Mouse (Mus musculus) neural tube, embryonic 15.5 days (tissue): ENCODE data around the gene Phf3. TPM values are rescaled to one million over a fixed set of nuclear protein-coding genes. Genes with fewer than 3 reads are reported as not detected.

Experiments used
- ATAC-seq: fragments of 200-750 bp; cut with Nextera tagmentation; 2 replicates; pipeline ENCODE4 v1.8.0; 2017; ENCODE audit warnings: mild to moderate bottlenecking, moderate TSS enrichment, moderate library complexity; ENCODE audit not compliant: low FRiP score
- H3K27ac ChIP-seq: fragments of 300-500 bp; sonication (generic); replicated peaks from 2 replicates; pipeline ENCODE4 v1.5.1; 2015; ENCODE audit warnings: mild to moderate bottlenecking, inconsistent platforms
- H3K27me3 ChIP-seq: fragments of 300-500 bp; sonication (generic); replicated peaks from 2 replicates; pipeline ENCODE4 v1.6.1; 2015; ENCODE audit warnings: inconsistent platforms
- H3K36me3 ChIP-seq: fragments of 300-500 bp; sonication (generic); 2 replicates; pipeline ENCODE4 v1.6.1; 2015; ENCODE audit warnings: inconsistent platforms
- H3K4me1 ChIP-seq: fragments of 300-500 bp; sonication (generic); 2 replicates; pipeline ENCODE4 v1.6.1; 2015; ENCODE audit warnings: inconsistent platforms
- H3K4me2 ChIP-seq: fragments of 300-500 bp; sonication (generic); 2 replicates; pipeline ENCODE4 v1.6.1; 2015; ENCODE audit warnings: inconsistent platforms, mild to moderate bottlenecking, moderate library complexity
- H3K4me3 ChIP-seq: fragments of 300-500 bp; sonication (generic); replicated peaks from 2 replicates; pipeline ENCODE4 v1.5.1; 2015; ENCODE audit warnings: mild to moderate bottlenecking, inconsistent platforms
- H3K9ac ChIP-seq: fragments of 300-500 bp; sonication (generic); replicated peaks from 2 replicates; pipeline ENCODE4 v1.6.1; 2015; ENCODE audit warnings: mild to moderate bottlenecking, inconsistent platforms
- H3K9me3 ChIP-seq: fragments of 300-500 bp; sonication (generic); replicated peaks from 2 replicates; pipeline ENCODE4 v1.6.1; 2016; ENCODE audit warnings: inconsistent platforms
- WGBS: fragments of 180-500 bp; shearing (Covaris S2); methylation state at CpG from one replicate; pipeline ENCODE4 v1.1.7; 2015; ENCODE audit warnings: mixed read lengths; 5-methylcytosine and 5-hydroxymethylcytosine counted together
- polyA plus RNA-seq: library from polyadenylated mRNA; unstranded; fragments of >200 nt; fragmentation: Nextera tagmentation; extraction: Ambion mirVana; gene quantifications from 2 replicates; pipeline ENCODE4 v1.2.1, GENCODE M21; 2015

The Phf3 gene
- polyA plus RNA-seq, 1 experiment from 2014 or later, result 37.1 TPM

- Histone ChIP-seq H3K4me3 (no peak overlapping the region), H3K4me1 (no peaks in the 10 kb centered on the region), H3K9me3 (no peaks in the 10 kb centered on the region), H3K36me3 (no peaks in the 10 kb centered on the region), H3K27me3 (no peaks in the 10 kb centered on the region), H3K4me2 (no peak overlapping the region), H3K9ac (no peak overlapping the region), H3K27ac (no peak overlapping the region)
- ATAC-seq, result no peak
These were observed 116.9 kb downstream of the Phf3 start for GRCm38 (mm10) chr1:30756794-30757193.

GRCm38 (mm10) chr1:30755453-30756224 lies 118.1 kb downstream of the Phf3 start:
- Histone ChIP-seq H3K27ac (no peak overlapping the region), H3K4me1 (peaks cover 3% of the 10 kb centered on the region; the same call in 1 of the 2 replicates), H3K27me3 (no peaks in the 10 kb centered on the region), H3K4me2 (no peak overlapping the region), H3K9me3 (no peaks in the 10 kb centered on the region), H3K4me3 (no peak overlapping the region), H3K9ac (no peak overlapping the region), H3K36me3 (no peaks in the 10 kb centered on the region)
- 73% methylated on average over 3 of the region's 3 CpGs for WGBS
- ATAC-seq, result no peak

Other genes with a start within 250 kb of the Phf3 start
- gene AC153137.1, start 104.0 kb upstream of the Phf3 start, polyA plus RNA-seq, result not detected in 2 replicates